8 mouse cellular contexts compared by ENCODE assay signal in the genomic region with DNA sequence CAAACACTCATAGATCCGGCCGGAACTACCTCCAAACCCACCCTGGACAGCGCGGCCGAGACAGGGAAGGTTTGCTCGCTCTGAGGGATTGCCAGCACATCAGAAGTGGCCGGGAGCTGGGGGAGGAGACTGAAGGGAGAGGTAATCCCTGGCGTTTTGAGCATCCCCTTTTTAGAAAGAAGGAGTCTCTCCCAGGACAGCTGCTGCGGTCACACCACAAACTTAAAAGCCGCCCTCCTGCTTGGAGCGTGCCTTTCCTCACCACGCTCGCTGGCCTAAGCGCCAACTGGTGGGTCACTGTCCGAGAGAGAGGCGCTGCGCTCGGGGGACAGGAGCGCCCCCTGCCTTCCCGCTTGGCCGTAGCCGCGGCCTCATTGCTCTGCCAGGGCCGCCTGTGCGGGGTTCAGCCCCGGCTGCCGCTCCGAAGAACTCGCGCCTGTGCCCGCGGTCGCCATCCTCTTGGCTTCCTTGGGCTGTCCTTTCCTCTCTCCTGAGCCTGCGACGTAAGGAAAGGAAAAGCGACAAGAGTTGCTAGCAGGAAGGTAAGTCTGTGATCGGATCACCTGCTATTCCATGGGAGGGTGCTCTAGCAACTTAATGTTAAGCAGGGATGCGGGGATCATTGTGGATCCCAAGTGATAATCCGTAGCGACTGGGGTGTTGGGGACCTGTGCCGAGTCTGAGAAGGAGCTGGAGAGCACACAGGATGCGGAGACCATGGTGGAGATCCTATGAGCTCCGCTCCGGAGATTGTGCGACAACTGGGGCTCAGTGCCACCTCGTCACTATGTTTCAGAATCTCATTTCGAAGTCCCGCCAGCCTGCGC. TPM values are rescaled to one million over a fixed set of nuclear protein-coding genes. Genes with fewer than 3 reads are reported as not detected.
A peak's percentile ranks its signal among the peaks of the same experiment; 100 is the strongest.
DNase-seq lines count a peak whose midpoint lies in the region; ATAC-seq and TF ChIP-seq lines count a peak whose summit lies in the region.

A gene (plus strand): TSS at position 253 of the 827 bp plus-strand sequence.

- peaks cover 19% of the 10 kb centered on the region for H3K27me3 ChIP-seq in hindbrain, embryonic 15.5 days
- no peaks in the 10 kb centered on the region for H3K27me3 ChIP-seq in lung, postnatal 0 days (replicated peaks; ENCODE audit: insufficient read depth, low read length)

- H3K4me1 ChIP-seq in hindbrain, embryonic 15.5 days (replicated peaks): peaks cover 10% of the 10 kb centered on the region; the same call in 1 of the 2 replicates
- no peaks in the 10 kb centered on the region; the same call in 1 of the 2 replicates for H3K4me1 ChIP-seq in lung, postnatal 0 days (ENCODE audit: insufficient read depth, low read depth, low read length)

- H3K9me3 ChIP-seq in hindbrain, embryonic 15.5 days: no peaks in the 10 kb centered on the region
- H3K9me3 ChIP-seq in lung, postnatal 0 days (ENCODE audit: low read length): no peaks in the 10 kb centered on the region

- H3K27ac ChIP-seq in hindbrain, embryonic 15.5 days (replicated peaks): no peak within 1 kb of the TSS
- no peak within 1 kb of the TSS for H3K27ac ChIP-seq in lung, postnatal 0 days (ENCODE audit: low read length)

- ATAC-seq in hindbrain, embryonic 15.5 days (ENCODE audit: low FRiP score, low read depth): peak; percentile 98
- ATAC-seq in lung, postnatal 0 days: peak; percentile 94

- H3K4me3 ChIP-seq in hindbrain, embryonic 15.5 days: peak within 1 kb of the TSS; percentile 53
- peak within 1 kb of the TSS; percentile 56 for H3K4me3 ChIP-seq in lung, postnatal 0 days (ENCODE audit: low read depth, low read length)

- WGBS in hindbrain, embryonic 15.5 days: under 1% methylated on average over 48 of the region's 49 CpGs
- WGBS in lung, postnatal 0 days: under 1% methylated on average over 48 of the region's 49 CpGs

- peak; percentile 78 for DNase-seq in ZHBTc4 (ENCODE audit: low read depth, low spot score)
- DNase-seq in cerebellum, postnatal 4 days (ENCODE audit: low spot score in 2 of 2): peak; percentile 69 to 85
- DNase-seq in gastrocnemius, adult 8-10 months (ENCODE audit: low spot score in 2 of 2): peak; percentile 6 to 17
- DNase-seq in layer of hippocampus, postnatal 25 days (ENCODE audit: extremely low spot score in 1 of 2, low spot score in 1 of 2): peak; percentile 65 to 68
- DNase-seq in lung, postnatal 0 days (ENCODE audit: low spot score): peak; percentile 83
- DNase-seq in retina, adult 2 months (ENCODE audit: low read depth, low spot score): peak; percentile 8
- DNase-seq in urinary bladder, postnatal 25 days (ENCODE audit: low spot score): peak; percentile 69

- no peaks in the 10 kb centered on the region for H3K36me3 ChIP-seq in hindbrain, embryonic 15.5 days
- H3K36me3 ChIP-seq in lung, postnatal 0 days (ENCODE audit: insufficient read depth, low read length): no peaks in the 10 kb centered on the region

- peak within 1 kb of the TSS; percentile 86 for H3K4me2 ChIP-seq in hindbrain, embryonic 15.5 days
- peak within 1 kb of the TSS; percentile 86 for H3K4me2 ChIP-seq in lung, postnatal 0 days (replicated peaks; ENCODE audit: low read depth, low read length)

- TF ChIP-seq CTCF in lung, postnatal 0 days (IDR thresholded peaks at IDR 0.05): peak; percentile 89

- H3K9ac ChIP-seq in hindbrain, embryonic 15.5 days: peak within 1 kb of the TSS; percentile 50
- peak within 1 kb of the TSS; percentile 29 for H3K9ac ChIP-seq in lung, postnatal 0 days (replicated peaks; ENCODE audit: low read depth)

- no peak for TF ChIP-seq EP300 in lung, postnatal 0 days (IDR thresholded peaks at IDR 0.05)

RNA-seq across cellular contexts. Expression of the gene that starts here (rescaled TPM):
- total RNA-seq in gastrocnemius, adult 8-10 months (2022): 1 to 10 TPM in 1 of 4 experiments, under 1 TPM in 3; 0.27 to 1.1 (median 0.48) TPM
- 1.3 and 2.1 TPM in 2 replicates for polyA plus RNA-seq in hindbrain, embryonic 15.5 days (2015; fragmentation: Nextera tagmentation; extraction: Ambion mirVana)
- total RNA-seq in layer of hippocampus, postnatal 25 days (2021): 1 to 10 TPM; 5.1 to 5.4 TPM
- 3.4 TPM in 2 replicates for polyA plus RNA-seq in lung, postnatal 0 days (2015; fragmentation: Nextera tagmentation; extraction: Ambion mirVana)

Comparison
In these comparisons a context has a peak if more than half of its experiments do, and no peak if none do; other contexts are left out.
1. DNase-seq: peak in every context shown above with its lines; median percentile 83 in lung, postnatal 0 days; 78 in ZHBTc4; 77 in cerebellum, postnatal 4 days; 69 in urinary bladder, postnatal 25 days; 66 in layer of hippocampus, postnatal 25 days; 12 in gastrocnemius, adult 8-10 months; 8 in retina, adult 2 months.